Mouse (Mus musculus) left cerebral cortex, adult 11 months (tissue): ENCODE measurements around the gene Klre1.
"Not testable (repeated sequence)": the region's sequence is repeated elsewhere in the genome, so short reads cannot be mapped to it uniquely, and the experiment has no call there.

Experiments
- DNase-seq: peaks from one replicate; pipeline ENCODE4 v3.0.0; 2022; ENCODE audit warnings: low spot score

Klre1 gene

DNA sequence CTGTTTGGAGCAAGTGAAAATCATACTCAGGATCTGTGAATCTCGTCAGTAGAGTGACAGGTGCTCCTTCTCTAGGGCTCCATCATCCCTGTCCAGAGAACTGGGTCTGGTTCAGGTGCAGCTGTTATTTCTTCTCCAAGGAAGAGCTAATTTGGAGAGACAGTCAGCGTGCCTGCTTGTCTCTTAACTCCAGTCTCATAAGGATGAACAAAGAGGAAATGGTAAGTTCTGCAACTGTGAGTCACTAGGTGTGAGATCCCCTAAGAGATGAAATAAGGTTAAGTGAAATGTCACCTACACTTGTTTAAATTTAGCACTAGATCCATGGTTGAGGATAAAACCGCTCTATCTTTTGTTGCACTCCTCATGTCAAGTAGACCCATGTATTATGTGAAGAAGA is 5.3 kb downstream of the Klre1 start:
- DNase-seq = no peak

GRCm38 (mm10) chr6:129591508-129591907 is 13.8 kb downstream of the Klre1 start, which contains the start of gene Klrd1:
Klrd1 (plus strand) TSS chr6:129591782.
- no peak for DNase-seq

DNA sequence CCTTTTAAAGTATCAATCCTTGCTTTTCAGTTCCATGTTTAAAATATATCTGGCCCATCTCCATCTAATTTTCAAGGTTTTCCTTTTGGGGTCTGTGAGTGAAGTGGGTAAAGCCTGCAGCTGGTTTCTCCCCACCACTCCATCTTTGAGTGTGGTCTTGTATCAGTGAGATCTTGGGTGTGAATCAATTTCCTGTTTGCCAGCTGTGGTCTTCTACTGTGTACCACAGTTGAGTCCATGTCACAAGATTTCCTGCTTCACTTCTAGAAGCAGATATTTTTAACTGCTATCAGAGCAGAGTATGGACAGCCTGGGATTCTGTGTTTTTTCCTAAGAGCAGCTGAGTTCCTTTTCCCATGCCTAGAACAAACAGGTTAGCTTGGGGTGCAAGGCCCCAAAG is 30.7 kb downstream of the Klre1 start:
- DNase-seq = no peak

DNA sequence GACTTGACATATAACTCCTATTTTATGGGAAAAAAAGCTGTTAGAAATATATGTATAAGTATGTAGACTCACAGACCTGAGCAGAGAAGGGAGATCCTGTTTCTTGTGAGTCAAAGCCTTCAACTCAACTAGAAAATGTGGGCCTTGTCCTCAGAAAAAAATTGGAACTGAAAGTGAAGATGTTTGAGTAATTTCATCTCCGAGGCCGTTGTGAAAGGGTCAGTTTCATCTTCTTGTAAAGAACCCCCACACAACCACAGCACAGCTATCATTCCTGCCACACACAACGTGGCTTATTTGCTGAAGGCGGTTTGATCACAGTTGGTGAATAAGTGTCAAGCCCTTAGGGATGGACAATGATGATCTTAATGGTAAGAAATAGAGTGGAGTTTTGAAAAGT is 46.0 kb downstream of the Klre1 start, which contains the start of gene Klrk1:
TSS of gene Klrk1 (minus strand) at position 130 of the 400 bp plus-strand sequence.
- no peak for DNase-seq

- DNase-seq = not testable (repeated sequence)
Observed at GRCm38 (mm10) chr6:129631046-129631445, 53.3 kb downstream of the Klre1 start.
